Mouse (Mus musculus): Measurements from ENCODE around the gene Zbtb44.
"Not testable (repeated sequence)": the region's sequence is repeated elsewhere in the genome, so short reads cannot be mapped to it uniquely, and the experiment has no call there.

The Zbtb44 gene

GRCm38 (mm10) chr9:31030532-31031413, at the start of gene Zbtb44:
TSS of gene Zbtb44 (plus strand) at chr9:31030644.
- no peak for DNase-seq

DNA sequence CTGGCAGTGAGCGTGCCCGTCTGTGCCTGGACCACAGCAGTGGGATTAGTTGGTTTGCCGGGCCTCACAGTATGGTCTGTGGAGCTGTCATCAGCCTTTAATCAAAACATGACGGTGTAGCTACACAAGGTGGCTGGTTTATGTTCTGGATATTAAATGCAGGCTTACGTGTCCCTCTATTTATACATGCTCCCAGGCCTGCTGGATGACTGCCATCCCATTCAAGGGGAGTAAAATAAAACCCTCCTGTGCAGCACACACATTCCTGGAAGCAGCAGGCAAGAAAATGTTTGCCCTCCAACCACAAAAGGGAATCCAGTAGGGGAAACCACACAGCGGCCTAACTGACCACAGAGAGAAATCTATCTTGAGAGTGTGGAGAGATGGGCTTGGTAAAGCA, 44.7 kb upstream of the Zbtb44 start:
- no peak for DNase-seq

- DNase-seq: no peak
These were observed 37.3 kb upstream of the Zbtb44 start for GRCm38 (mm10) chr9:30993106-30993505.

DNA sequence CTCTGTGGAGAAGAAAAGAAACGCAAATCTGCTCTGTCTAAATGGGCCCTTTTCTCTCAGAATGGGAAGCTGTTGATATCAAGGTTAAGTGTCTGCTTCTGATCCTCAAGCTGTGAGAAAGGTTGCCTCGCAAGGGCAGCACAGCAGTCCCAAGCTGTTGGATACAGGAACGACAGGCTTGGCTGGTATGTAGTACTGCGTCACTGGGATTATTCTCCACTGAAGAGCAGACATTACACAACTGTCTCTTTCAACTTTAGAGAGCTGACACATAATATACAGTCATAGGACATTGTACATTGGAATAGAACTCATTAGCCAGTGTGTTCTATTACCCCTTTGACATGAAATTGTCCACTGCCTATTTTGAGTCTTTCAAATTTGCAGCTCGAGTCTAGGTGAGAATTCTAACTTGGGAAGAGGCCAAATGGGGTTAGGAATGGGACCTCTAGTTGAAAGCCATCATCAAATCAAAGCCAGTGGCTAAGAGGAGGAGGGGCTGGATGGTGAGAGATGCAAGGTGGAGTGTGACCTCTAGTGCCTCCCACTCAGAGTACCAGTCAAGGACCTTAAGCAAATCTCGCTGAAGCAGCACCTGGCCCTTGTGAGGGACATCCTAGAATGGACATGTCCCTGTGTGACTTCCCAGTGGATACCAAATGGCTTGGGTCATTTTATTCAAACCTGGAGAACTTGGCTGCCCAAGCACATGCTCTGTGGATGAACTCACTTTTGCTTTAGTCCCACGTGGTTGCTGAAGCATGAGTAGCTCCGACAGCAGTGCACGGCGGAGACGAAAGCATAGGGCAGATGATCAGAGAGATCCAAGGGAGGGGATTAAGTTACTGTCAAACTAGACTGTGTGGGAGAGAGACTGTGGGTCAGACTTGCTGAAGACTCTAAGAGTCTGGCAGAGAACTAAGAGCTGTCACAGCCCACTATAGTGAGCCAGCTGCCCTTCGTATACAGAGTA, 33.6 kb upstream of the Zbtb44 start:
- peak in 1 of 2 experiments; percentile 23 for DNase-seq

DNA sequence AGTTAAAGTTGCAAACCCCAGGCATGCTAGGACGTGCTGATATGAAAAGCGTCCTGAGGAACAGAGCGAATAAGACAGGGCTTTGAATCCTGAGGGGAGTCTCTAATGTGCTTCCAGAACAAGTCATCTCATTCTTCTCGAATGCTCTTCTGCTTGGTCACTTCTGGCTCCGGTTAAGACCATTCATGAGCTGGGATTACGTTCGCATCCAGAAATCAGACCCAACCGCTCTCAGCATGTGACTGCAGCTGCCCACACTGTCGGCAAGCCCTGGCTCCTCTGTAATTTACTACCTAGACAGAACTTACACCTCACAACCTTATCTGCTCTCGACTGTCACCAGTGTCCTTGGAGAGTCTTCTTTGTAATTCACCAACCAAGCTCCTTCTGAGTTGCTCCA, 29.8 kb upstream of the Zbtb44 start:
- DNase-seq: no peak

DNA sequence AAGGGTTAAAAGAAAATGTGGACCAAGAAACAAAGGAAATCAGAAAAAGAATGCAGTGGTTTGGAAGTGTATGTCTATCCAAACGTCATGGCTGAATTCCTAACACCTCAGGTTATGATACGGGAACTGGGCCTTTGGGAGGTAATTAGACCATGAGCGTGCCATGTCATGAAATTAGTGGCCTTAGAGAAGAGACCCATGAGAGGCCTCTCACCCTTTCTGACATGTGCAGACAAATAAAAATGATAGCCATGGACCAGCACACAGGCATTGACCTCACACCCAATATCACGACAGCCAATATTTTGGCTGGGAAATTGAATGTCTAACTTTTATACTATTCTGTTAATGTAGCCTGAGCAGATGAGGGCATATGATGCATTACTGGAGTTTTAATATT, 27.9 kb upstream of the Zbtb44 start:
- no peak for DNase-seq

- DNase-seq: no peak
These were observed 21.1 kb upstream of the Zbtb44 start for GRCm38 (mm10) chr9:31009334-31009733.

DNA sequence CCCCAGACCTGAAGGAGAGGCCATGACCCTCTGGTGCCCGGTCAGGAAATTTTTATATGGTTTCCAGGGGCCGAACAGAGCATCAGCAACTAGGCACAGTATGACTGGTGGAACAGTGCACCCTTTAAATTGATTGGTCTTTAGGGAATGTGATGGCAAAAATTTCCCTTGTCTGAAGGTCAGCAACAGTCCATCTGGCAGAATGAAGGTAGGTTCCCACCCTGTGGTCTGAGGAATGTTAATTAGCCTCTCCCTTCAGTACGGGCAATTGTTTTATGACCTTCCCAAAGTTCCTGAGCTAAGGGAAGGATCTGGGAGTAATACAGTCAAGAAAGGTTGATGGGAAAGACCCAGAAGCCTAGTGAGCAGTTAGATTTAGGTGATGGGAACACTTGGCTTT, 20.4 kb upstream of the Zbtb44 start:
- no peak for DNase-seq

DNA sequence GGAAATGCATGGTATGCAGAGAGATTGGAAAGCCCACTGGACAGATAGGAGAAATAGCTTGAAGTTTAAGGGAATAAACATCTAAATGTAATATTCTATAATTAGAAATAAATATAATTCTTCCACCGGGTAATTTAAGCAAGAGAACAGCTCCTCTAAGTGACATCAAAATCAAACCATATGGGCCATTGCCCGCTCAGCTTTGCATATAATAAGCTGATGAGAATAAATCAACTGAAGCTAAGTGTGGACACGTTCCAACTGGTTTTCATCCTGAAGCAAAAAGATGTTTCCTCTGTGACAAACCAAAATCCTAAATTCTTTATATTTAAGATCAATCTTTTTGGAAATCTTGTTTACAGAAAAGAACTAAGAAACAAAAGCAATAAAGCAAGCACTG, 19.7 kb upstream of the Zbtb44 start:
- no peak for DNase-seq

DNA sequence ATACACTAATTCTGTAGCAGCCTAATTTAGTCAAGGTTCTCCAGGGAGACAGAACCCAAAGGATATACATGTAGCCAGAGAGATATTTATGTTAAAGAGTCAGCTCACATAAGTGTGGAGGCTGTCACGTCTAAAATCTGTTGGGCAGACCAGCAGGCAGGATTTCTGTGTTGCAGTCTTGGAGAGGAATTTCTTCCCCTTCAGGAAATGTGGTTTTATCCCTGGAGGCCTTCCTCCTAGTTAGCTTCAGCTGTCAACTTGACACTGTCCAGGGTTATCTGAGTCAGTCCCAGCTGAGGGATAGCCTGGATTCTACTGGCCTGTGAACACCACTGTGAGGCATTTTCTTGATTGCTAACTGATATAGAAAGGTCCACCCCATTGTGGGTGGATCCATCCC, 18.9 kb upstream of the Zbtb44 start:
- no peak for DNase-seq

GRCm38 (mm10) chr9:31012674-31013073, 17.8 kb upstream of the Zbtb44 start:
- DNase-seq: no peak

- DNase-seq: no peak
These were observed 17.0 kb upstream of the Zbtb44 start for GRCm38 (mm10) chr9:31013415-31013814.

GRCm38 (mm10) chr9:31017616-31018015, 12.8 kb upstream of the Zbtb44 start:
- DNase-seq: no peak

- no peak for DNase-seq
These were observed 12.3 kb upstream of the Zbtb44 start for GRCm38 (mm10) chr9:31018158-31018557.

- DNase-seq: no peak
These were observed 11.7 kb upstream of the Zbtb44 start for GRCm38 (mm10) chr9:31018705-31019104.

GRCm38 (mm10) chr9:31028251-31028650, 2.2 kb upstream of the Zbtb44 start:
- no peak for DNase-seq

DNA sequence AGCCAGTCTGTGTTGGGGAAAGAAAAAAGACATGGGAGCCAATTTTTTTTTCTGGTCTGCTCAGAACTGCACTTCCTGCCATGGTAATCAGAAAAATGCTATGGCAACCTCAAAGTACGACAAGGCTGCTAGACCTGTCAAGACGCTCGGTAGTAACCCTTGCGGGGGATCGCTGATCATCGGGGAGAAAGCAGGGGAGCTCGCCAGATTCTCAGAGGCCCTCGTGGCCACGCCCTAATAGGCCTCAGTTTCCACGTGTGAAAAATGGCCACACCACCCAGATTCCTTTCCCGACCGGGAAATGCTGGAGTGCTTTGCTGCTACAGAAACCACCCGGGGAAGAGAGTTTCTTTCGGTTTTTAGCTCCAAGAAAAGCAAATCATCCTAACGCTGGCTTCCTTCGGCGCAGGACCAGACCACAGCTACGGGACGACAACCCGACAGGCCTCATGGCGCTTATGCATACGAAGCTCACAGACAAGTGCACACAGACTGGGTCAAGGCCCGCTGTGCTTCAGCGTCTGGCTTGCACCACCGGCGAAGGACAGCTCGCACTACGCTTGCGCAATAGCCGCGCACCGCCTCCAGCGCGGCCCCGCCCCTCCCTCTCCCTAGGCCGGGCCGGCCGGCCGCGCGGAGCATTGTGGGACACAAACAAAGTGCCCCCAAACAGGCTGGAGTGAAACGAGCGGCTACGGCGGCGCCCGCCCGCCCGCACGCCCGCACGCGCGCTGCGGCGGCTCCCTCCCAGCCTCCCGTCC, 513 bp upstream of the Zbtb44 start:
- DNase-seq: peak; percentile 98

DNA sequence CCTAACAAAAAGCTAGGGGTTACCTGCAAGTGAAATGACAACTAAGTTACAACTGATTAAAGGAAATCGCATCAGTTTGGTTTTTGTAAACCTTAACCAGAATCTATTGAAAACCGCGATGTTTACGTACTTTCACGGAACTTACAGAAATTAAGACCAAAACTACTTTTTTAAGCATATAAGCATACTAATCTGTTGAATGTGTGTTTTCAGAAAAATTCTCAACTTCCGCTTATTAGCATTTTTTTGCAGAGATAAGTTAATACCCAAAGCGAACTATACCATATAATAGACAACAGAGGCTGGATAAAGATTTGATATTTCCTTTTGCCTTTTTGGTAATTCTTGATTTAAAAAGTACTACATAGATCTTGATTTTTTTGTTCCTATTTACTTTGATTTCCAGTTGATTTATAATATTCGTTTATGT, 985 bp downstream of the Zbtb44 start:
- no peak for DNase-seq

DNA sequence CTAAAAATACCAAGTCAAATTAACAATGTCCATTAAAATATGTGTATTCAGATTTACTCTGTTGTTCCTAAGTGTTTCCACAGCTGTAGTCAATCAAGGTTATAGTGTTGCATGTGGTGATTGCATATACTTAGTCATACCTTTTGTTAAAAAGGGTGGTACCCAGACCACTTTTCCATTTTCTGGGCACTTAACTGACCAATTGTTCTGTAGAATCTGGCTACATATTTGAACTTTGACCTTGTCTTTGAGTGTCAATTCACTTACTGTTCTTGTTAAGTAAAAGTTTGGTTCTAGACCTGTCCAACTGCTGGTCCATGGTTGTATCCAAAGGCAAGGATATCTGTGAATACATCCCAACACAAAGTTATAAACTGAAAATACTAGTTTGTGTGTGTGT, 2.1 kb downstream of the Zbtb44 start:
- DNase-seq: no peak

DNA sequence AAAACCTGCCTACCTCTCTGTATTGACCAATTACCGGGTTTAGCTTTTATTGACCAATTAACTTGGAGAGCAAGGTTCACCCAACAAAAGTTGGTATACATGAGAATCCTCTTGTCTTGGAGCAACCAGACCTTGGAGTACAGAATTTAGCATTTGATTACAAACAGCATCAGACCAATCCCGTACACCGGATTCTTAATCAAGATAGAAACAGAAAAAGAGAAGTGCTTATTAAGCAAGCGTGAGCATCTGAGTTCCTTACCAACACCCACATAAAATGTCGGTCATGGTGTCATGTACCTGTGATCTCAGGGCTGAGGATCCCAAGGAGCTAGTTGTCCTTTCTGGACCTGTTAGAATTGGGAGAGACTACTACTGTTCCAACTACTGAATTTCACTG, 19.8 kb downstream of the Zbtb44 start:
- DNase-seq: no peak

DNA sequence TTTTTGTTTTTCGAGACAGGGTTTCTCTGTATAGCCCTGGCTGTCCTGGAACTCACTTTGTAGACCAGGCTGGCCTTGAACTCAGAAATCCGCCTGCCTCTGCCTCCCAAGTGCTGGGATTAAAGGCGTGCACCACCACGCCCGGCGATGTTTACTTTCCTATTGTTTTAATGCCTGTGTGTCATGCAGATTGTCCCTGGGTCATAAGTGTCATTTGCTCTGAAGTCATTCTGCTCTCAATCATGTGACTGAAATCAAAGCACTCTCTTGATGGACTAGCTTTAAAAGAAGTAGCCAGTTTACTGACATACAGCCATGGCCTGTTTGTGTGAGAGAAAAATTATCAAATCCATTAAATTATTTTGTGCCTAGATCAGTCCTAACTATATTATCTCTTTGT, 21.1 kb downstream of the Zbtb44 start:
- DNase-seq: not testable (repeated sequence)

- no peak for DNase-seq
These were observed 28.3 kb downstream of the Zbtb44 start for GRCm38 (mm10) chr9:31058723-31059122.

GRCm38 (mm10) chr9:31070706-31071105, 40.3 kb downstream of the Zbtb44 start:
- no peak for DNase-seq
